Mouse (Mus musculus) MEL (cell line): ENCODE data around the gene AW822073.

ENCODE experiments used
- POLR2A ChIP-seq, 2 experiments: IDR thresholded peaks; 2 replicates each; pipeline ENCODE4 v1.6.1; 2011 to 2012; ENCODE audit warnings: low read length in 2 of 2, mild to moderate bottlenecking in 2 of 2, control low read depth in 1 of 2, improper control_type of control experiment in 1 of 2, low read depth in 1 of 2, moderate library complexity in 1 of 2; ENCODE audit not compliant: control insufficient read depth in 1 of 2, insufficient read depth in 1 of 2, poor library complexity in 1 of 2
- TAL1 ChIP-seq: IDR thresholded peaks from 2 replicates; pipeline ENCODE4 v1.6.1; 2012; ENCODE audit warnings: mild to moderate bottlenecking, inconsistent platforms, low read length, moderate library complexity, mixed read lengths

DNA sequence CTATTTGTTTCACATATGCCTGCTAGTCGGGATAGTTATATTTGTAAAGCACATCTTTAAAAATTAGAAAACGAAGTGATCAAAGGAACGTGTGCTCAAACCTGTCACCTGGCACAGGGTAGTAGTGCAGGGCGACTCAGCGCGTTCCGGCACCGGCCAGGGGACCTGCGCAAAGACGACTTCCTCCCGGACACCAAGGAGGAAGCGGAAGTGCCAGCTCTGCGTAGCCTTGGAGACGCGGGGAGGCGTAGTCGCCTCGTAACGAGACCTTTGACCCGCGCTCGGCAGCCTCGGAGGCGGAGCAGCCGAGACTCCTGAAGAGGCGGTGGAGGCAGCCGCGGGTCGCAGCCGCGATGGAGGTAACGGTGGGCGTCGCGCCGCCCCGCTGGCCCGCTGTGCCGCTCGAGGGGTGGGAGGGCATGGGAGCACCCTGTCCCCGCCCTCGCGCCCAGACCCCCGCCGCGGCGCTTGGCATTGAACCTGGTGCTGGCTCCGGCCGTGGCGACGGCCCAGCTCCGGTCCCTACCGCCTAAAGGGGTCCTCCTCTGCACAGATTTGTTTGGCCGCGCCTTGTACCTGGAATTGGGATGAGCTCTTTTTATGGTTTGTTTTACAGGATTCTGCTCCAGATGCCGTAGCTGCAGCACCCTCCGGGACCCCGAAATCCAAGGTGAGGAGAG lies 30.6 kb upstream of the AW822073 start, which contains the start of gene Gcc2:
- TF ChIP-seq POLR2A (IDR thresholded peaks at IDR 0.05; ENCODE audit: control insufficient read depth in 1 of 2, insufficient read depth in 1 of 2, low read depth in 1 of 2, low read length in 2 of 2, poor library complexity in 1 of 2) (peak; percentile 30 to 96; a peak in 2 of 4 replicates), TAL1 (no peak)
